Mouse (Mus musculus) cerebellum, adult 2 months (tissue): ENCODE measurements around the gene As3mt.

Experiments used
- CTCF ChIP-seq: fragments of 200-500 bp; IDR thresholded peaks from 2 replicates; pipeline ENCODE4 v1.5.1; 2011; ENCODE audit warnings: low read depth, mild to moderate bottlenecking, control low read depth, low read length, moderate library complexity, borderline replicate concordance; ENCODE audit not compliant: insufficient read depth
- POLR2A ChIP-seq: fragments of 200-500 bp; IDR thresholded peaks from 2 replicates; pipeline ENCODE4 v1.6.1; 2011; ENCODE audit warnings: low read length, control low read depth, borderline replicate concordance; ENCODE audit not compliant: insufficient read depth

DNA sequence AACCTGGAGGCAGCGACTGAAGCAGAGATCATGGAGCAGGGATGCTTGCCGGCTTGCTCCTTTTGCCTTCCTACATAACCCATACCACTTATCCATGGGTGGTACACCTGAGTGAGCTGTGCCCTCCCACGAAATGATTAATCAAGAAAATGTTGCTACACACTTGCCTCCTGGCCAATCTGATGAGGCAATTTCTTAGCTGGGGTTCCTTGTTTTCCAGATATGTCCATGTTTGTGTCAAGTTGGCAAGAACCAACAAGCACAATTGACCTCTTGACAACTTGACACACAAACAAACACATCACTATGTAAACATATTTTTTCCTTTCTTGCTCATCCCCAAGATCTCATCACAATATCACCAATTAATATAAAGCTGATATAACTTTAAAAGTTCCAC lies 31.6 kb upstream of the As3mt start:
- TF ChIP-seq CTCF, result no peak
- no peak for TF ChIP-seq POLR2A
